Mouse (Mus musculus) limb, embryonic 14.5 days (tissue): ENCODE data around the gene Gtf2i. TPM values are rescaled to one million over a fixed set of nuclear protein-coding genes. Genes with fewer than 3 reads are reported as not detected.

Experiments used
- ATAC-seq: fragments of 200-750 bp; cut with Nextera tagmentation; 2 replicates; pipeline ENCODE4 v1.8.0; 2017; ENCODE audit warnings: low read depth, moderate number of reproducible peaks, moderate TSS enrichment; ENCODE audit not compliant: low FRiP score
- DNase-seq: peaks from one replicate; pipeline ENCODE4 v3.0.0-alpha.2; 2015; ENCODE audit warnings: low spot score
- H3K27ac ChIP-seq: fragments of 300-500 bp; sonication (generic); replicated peaks from 2 replicates; pipeline ENCODE4 v1.5.1; 2014; ENCODE audit warnings: low read depth, mild to moderate bottlenecking, low read length, moderate library complexity, mixed read lengths
- H3K27me3 ChIP-seq: fragments of 300-500 bp; sonication (generic); 2 replicates; pipeline ENCODE4 v1.6.1; 2014; ENCODE audit warnings: low read length, mixed read lengths; ENCODE audit not compliant: control insufficient read depth, insufficient read depth
- H3K36me3 ChIP-seq: fragments of 300-500 bp; sonication (generic); 2 replicates; pipeline ENCODE4 v1.6.1; 2014; ENCODE audit warnings: mild to moderate bottlenecking, low read length, moderate library complexity, mixed read lengths; ENCODE audit not compliant: control insufficient read depth, insufficient read depth
- H3K4me1 ChIP-seq: fragments of 300-500 bp; sonication (generic); 2 replicates; pipeline ENCODE4 v1.6.1; 2014; ENCODE audit warnings: antibody characterized with exemption, low read length, mixed read lengths; ENCODE audit not compliant: control insufficient read depth, insufficient read depth
- H3K4me2 ChIP-seq: fragments of 300-500 bp; sonication (generic); replicated peaks from 2 replicates; pipeline ENCODE4 v1.6.1; 2014; ENCODE audit warnings: low read depth, mild to moderate bottlenecking, low read length, moderate library complexity; ENCODE audit not compliant: severe bottlenecking
- H3K4me3 ChIP-seq: fragments of 300-500 bp; sonication (generic); replicated peaks from 2 replicates; pipeline ENCODE4 v1.5.1; 2014; ENCODE audit warnings: low read length
- H3K9ac ChIP-seq: fragments of 300-500 bp; sonication (generic); 2 replicates; pipeline ENCODE4 v1.6.1; 2014; ENCODE audit warnings: mild to moderate bottlenecking, low read depth, low read length, moderate library complexity; ENCODE audit not compliant: severe bottlenecking
- H3K9me3 ChIP-seq: fragments of 300-500 bp; sonication (generic); 2 replicates; pipeline ENCODE4 v1.6.1; 2016; ENCODE audit warnings: low read length; ENCODE audit not compliant: control insufficient read depth
- POLR2A ChIP-seq: fragments of 200-500 bp; IDR thresholded peaks from 2 replicates; pipeline ENCODE4 v1.8.0; 2012; ENCODE audit warnings: inconsistent platforms, mild to moderate bottlenecking, moderate library complexity, borderline replicate concordance; ENCODE audit not compliant: insufficient read depth, insufficient read length; ENCODE audit errors: extremely low read depth
- WGBS: fragments of 180-500 bp; shearing (Covaris S2); extraction: QIAGEN DNeasy Blood & Tissue Kit; methylation state at CpG from one replicate; pipeline ENCODE4 v1.1.7; 2014; 5-methylcytosine and 5-hydroxymethylcytosine counted together
- polyA plus RNA-seq, 2 experiments: library from polyadenylated mRNA; depleted of rRNA in 1 of 2; stranded (reverse) in 1 of 2; unstranded in 1 of 2; fragments of >200 nt; fragmentation: Nextera tagmentation in 1 of 2; extraction: Ambion mirVana in 1 of 2; gene quantifications; 2 replicates each; pipeline versions ENCODE4 v1.2.1 to v1.2.3; 2012 to 2014

Gtf2i gene
- polyA plus RNA-seq, 2 experiments: 169 to 190 TPM

GRCm38 (mm10) chr5:134232568-134232967 lies 82.0 kb downstream of the Gtf2i start:
- no peaks in the 10 kb centered on the region for H3K27me3 ChIP-seq

GRCm38 (mm10) chr5:134232111-134232510 lies 82.4 kb downstream of the Gtf2i start:
- WGBS: 45% methylated on average over 6 of the region's 6 CpGs
- H3K9me3 ChIP-seq: no peaks in the 10 kb centered on the region
- DNase-seq: no peak
- peaks cover 27% of the 10 kb centered on the region for H3K4me1 ChIP-seq
- H3K27me3 ChIP-seq: no peaks in the 10 kb centered on the region
- TF ChIP-seq POLR2A: no peak
- H3K36me3 ChIP-seq: peaks cover 13% of the 10 kb centered on the region
- H3K4me2 ChIP-seq: no peak overlapping the region
- no peak for ATAC-seq
- no peak overlapping the region for H3K4me3 ChIP-seq
- H3K27ac ChIP-seq: no peak overlapping the region
- H3K9ac ChIP-seq: no peak overlapping the region

More at GRCm38 (mm10) chr5:134232568-134232967, 82.0 kb downstream of the Gtf2i start:
- H3K27ac ChIP-seq: no peak overlapping the region
- TF ChIP-seq POLR2A: no peak
- ATAC-seq (no peak), DNase-seq (no peak)
- no peaks in the 10 kb centered on the region for H3K9me3 ChIP-seq
- peaks cover 27% of the 10 kb centered on the region for H3K4me1 ChIP-seq
- no peak overlapping the region for H3K4me2 ChIP-seq
- H3K9ac ChIP-seq: no peak overlapping the region
- 11% methylated on average over 7 of the region's 7 CpGs for WGBS
- no peak overlapping the region for H3K4me3 ChIP-seq
- peaks cover 18% of the 10 kb centered on the region for H3K36me3 ChIP-seq

- Histone ChIP-seq H3K4me1 (peaks cover 34% of the 10 kb centered on the region), H3K9me3 (no peaks in the 10 kb centered on the region), H3K4me2 (no peak overlapping the region), H3K4me3 (no peak overlapping the region), H3K27ac (no peak overlapping the region), H3K27me3 (no peaks in the 10 kb centered on the region), H3K9ac (no peak overlapping the region), H3K36me3 (peaks cover 6% of the 10 kb centered on the region; the same call in 1 of the 2 replicates)
- ATAC-seq: no peak
- no peak for DNase-seq
- TF ChIP-seq POLR2A: no peak
- WGBS: 77% methylated on average over 5 of the region's 5 CpGs
Measured at GRCm38 (mm10) chr5:134231376-134231775, 83.2 kb downstream of the Gtf2i start.

GRCm38 (mm10) chr5:134229391-134229790 lies 85.2 kb downstream of the Gtf2i start, which contains the start of gene Ncf1:
Ncf1 (minus strand) TSS chr5:134229625.
- no peak within 1 kb of the TSS for H3K27ac ChIP-seq
- no peak within 1 kb of the TSS for H3K9ac ChIP-seq
- no peaks in the 10 kb centered on the region for H3K36me3 ChIP-seq
- no peak for DNase-seq
- H3K4me2 ChIP-seq: no peak within 1 kb of the TSS
- 84% methylated on average over 7 of the region's 7 CpGs for whole genome bisulfite sequencing
- peaks cover 21% of the 10 kb centered on the region for H3K4me1 ChIP-seq
- H3K9me3 ChIP-seq: no peaks in the 10 kb centered on the region
- no peak for ATAC-seq
- no peaks in the 10 kb centered on the region for H3K27me3 ChIP-seq
- TF ChIP-seq POLR2A: no peak
- H3K4me3 ChIP-seq: no peak within 1 kb of the TSS

GRCm38 (mm10) chr5:134228249-134228638 lies 86.3 kb downstream of the Gtf2i start:
- no peak overlapping the region for H3K27ac ChIP-seq
- H3K9ac ChIP-seq: no peak overlapping the region
- no peak overlapping the region for H3K4me2 ChIP-seq

More at GRCm38 (mm10) chr5:134228249-134228638, 86.3 kb downstream of the Gtf2i start:
- 72% methylated on average over 6 of the region's 6 CpGs for WGBS
- Histone ChIP-seq H3K36me3 (no peaks in the 10 kb centered on the region), H3K9me3 (no peaks in the 10 kb centered on the region), H3K4me3 (no peak overlapping the region), H3K27me3 (no peaks in the 10 kb centered on the region), H3K4me1 (peaks cover 15% of the 10 kb centered on the region)
- ATAC-seq (no peak), DNase-seq (no peak)
- no peak for TF ChIP-seq POLR2A
